Mouse (Mus musculus) thymus, adult 2 months (tissue): ENCODE results near the gene A630076J17Rik. TPM values are rescaled to one million over a fixed set of nuclear protein-coding genes. Genes with fewer than 3 reads are reported as not detected.

Experiments used
- DNase-seq: peaks from one replicate; pipeline ENCODE4 v3.0.0; 2021
- H3K27ac ChIP-seq: fragments of 200-500 bp; 2 replicates; pipeline ENCODE4 v1.5.1; 2012; ENCODE audit warnings: low read length, control low read depth; ENCODE audit not compliant: control insufficient read depth, insufficient read depth
- H3K27me3 ChIP-seq: fragments of 200-500 bp; 2 replicates; pipeline ENCODE4 v1.6.1; 2012; ENCODE audit warnings: mild to moderate bottlenecking, low read length, moderate library complexity, mixed read lengths; ENCODE audit not compliant: control insufficient read depth, insufficient read depth
- H3K36me3 ChIP-seq: fragments of 200-500 bp; 2 replicates; pipeline ENCODE4 v1.6.1; 2012; ENCODE audit warnings: mild to moderate bottlenecking, low read length, moderate library complexity; ENCODE audit not compliant: control insufficient read depth, insufficient read depth
- H3K4me1 ChIP-seq: fragments of 200-500 bp; replicated peaks from 2 replicates; pipeline ENCODE4 v1.6.1; 2012; ENCODE audit warnings: low read length; ENCODE audit not compliant: control insufficient read depth, insufficient read depth
- H3K4me3 ChIP-seq: fragments of 200-500 bp; 2 replicates; pipeline ENCODE4 v1.5.1; 2012; ENCODE audit warnings: mild to moderate bottlenecking, low read length, control low read depth, moderate library complexity; ENCODE audit not compliant: control insufficient read depth, insufficient read depth
- CTCF ChIP-seq: fragments of 200-500 bp; IDR thresholded peaks from 2 replicates; pipeline ENCODE4 v1.5.1; 2012; ENCODE audit warnings: mild to moderate bottlenecking, control low read depth, low read length, moderate library complexity, borderline replicate concordance; ENCODE audit not compliant: control insufficient read depth, poor library complexity, insufficient read depth; ENCODE audit errors: extremely low read depth
- POLR2A ChIP-seq: fragments of 200-500 bp; IDR thresholded peaks from 2 replicates; pipeline ENCODE4 v1.6.1; 2012; ENCODE audit warnings: mild to moderate bottlenecking, low read length, control low read depth, moderate library complexity; ENCODE audit not compliant: control insufficient read depth, poor library complexity, insufficient read depth; ENCODE audit errors: extremely low read depth
- WGBS: fragments of 180-500 bp; shearing (Covaris S2); methylation state at CpG from one replicate; pipeline ENCODE4 v1.1.7; 2018; 5-methylcytosine and 5-hydroxymethylcytosine counted together
- polyA plus RNA-seq: library from polyadenylated mRNA; depleted of rRNA; stranded (reverse); fragments of >200 nt; gene quantifications from 2 replicates; pipeline ENCODE4 v1.2.3, GENCODE M21; 2012

A630076J17Rik gene
- polyA plus RNA-seq, 1 experiment = 0.53 TPM

GRCm38 (mm10) chr3:107252035-107252434 is 21.6 kb downstream of the A630076J17Rik start:
- no peak for DNase-seq
- H3K4me1 ChIP-seq = 0 out of 2 replicates have a peak, but pooled peaks cover 2% of the 10 kb centered on the region
- H3K27me3 ChIP-seq = no peaks in the 10 kb centered on the region
- H3K36me3 ChIP-seq = no peaks in the 10 kb centered on the region
- 7% methylated on average over 4 of the region's 4 CpGs for WGBS
- no peak for TF ChIP-seq CTCF
- TF ChIP-seq POLR2A = no peak
- H3K27ac ChIP-seq = no peak overlapping the region
- no peak overlapping the region for H3K4me3 ChIP-seq

DNA sequence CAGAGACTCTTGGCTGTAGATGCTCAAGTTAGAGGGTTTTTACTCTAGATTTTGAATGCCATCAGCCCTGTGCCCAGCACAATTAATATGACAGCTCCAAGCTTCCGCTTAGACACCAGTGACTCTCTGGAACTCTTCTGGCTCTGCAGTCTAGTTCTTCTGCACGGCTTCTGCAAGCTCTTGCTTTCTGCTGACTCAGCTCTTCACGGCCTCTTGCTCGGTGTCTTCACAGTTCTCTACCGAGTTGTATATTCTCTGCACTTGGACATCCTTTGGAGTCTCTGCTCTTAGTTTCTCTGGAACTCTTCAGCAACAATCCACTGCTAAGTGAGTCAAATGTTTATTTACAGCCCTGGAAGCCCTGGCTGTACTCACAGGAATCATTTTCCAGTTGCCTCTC is 23.5 kb downstream of the A630076J17Rik start:
- no peak for DNase-seq
- TF ChIP-seq CTCF (no peak), POLR2A (no peak)
- Histone ChIP-seq H3K36me3 (no peaks in the 10 kb centered on the region), H3K4me1 (0 out of 2 replicates have a peak, but pooled peaks cover 2% of the 10 kb centered on the region), H3K4me3 (no peak overlapping the region), H3K27me3 (no peaks in the 10 kb centered on the region), H3K27ac (no peak overlapping the region)
- WGBS = 87% methylated on average over 5 of the region's 5 CpGs

DNA sequence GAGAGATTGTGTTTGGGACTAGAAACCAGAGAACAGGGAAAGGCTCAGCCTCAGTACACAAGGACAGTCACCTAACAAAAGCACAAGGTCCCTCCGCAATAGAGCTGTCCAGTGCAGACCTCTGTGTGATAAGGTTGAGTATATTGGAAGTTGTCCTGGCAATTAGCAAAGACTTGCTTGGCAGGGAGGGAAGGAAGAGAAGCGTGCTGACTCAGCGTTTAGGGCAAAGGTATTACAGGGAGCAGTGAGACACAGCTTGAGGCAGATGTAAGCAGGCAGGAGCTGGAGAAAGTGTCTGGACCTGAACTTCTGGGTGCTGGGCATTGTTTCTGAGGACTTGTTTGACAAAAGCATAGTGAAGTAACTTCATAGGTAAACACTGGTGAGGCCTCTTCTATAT is 25.6 kb downstream of the A630076J17Rik start:
- Histone ChIP-seq H3K4me3 (no peak overlapping the region), H3K27me3 (no peaks in the 10 kb centered on the region), H3K4me1 (peaks cover 5% of the 10 kb centered on the region), H3K27ac (no peak overlapping the region), H3K36me3 (no peaks in the 10 kb centered on the region)
- no peak for TF ChIP-seq CTCF
- TF ChIP-seq POLR2A = no peak
- DNase-seq = no peak
- 93% methylated on average over 3 of the region's 3 CpGs for WGBS

DNA sequence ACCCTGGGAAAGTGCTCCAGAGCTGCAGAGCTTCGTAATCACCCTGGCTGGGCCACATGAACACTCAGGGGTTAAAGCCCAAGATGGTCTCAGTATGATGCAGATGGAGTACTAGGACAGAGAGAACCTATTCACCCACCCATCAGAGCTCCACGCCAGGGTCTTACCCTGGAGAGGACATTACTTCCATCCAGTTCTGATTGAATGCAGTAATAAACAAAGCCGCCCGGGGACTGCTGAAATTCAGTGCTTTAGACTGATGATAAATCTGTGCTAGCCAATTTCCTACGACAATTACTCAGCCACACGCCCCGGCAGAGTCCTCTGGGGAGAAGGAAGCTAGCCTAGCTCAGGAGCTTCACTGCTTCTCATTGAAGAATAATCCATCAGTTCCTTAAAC is 26.3 kb downstream of the A630076J17Rik start:
- WGBS = 89% methylated on average over 7 of the region's 7 CpGs
- Histone ChIP-seq H3K27me3 (no peaks in the 10 kb centered on the region), H3K27ac (no peak overlapping the region), H3K36me3 (no peaks in the 10 kb centered on the region), H3K4me1 (peaks cover 7% of the 10 kb centered on the region), H3K4me3 (no peak overlapping the region)
- no peak for DNase-seq
- TF ChIP-seq POLR2A (no peak), CTCF (no peak)

DNA sequence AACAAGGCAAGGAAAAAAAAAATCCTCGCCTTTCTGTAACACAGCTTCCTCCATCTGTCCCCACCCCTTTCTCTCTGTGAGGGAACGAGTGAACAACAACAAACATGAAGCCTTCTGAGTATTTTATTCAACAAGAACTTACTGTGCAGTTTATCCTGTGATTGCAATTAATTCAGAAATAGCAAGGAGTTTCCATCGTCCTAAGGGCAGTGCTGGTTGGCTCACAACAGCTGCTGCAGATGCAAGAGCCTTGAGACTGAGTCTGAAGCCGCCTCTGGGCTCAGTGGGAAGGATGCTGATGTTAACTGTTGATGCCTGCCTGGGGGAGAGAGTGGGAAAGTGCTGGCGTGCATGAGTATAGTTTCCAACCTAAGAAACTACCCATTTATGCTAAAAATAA is 27.5 kb downstream of the A630076J17Rik start:
- Histone ChIP-seq H3K4me1 (peaks cover 9% of the 10 kb centered on the region), H3K27ac (no peak overlapping the region), H3K4me3 (no peak overlapping the region), H3K27me3 (no peaks in the 10 kb centered on the region), H3K36me3 (no peaks in the 10 kb centered on the region)
- WGBS = 81% methylated on average over 5 of the region's 5 CpGs
- TF ChIP-seq CTCF = no peak
- DNase-seq = no peak

GRCm38 (mm10) chr3:107260956-107261850 is 30.8 kb downstream of the A630076J17Rik start:
- H3K4me3 ChIP-seq = no peak overlapping the region
- WGBS = 41% methylated on average over 8 of the region's 8 CpGs
- peak; percentile 22 for DNase-seq
- H3K27me3 ChIP-seq = no peaks in the 10 kb centered on the region
- H3K27ac ChIP-seq = no peak overlapping the region; the same call in 1 of the 2 replicates
- TF ChIP-seq POLR2A (no peak), CTCF (no peak)
- H3K4me1 ChIP-seq = peaks cover 9% of the 10 kb centered on the region
- no peaks in the 10 kb centered on the region for H3K36me3 ChIP-seq
